Mouse (Mus musculus) WW6 (cell line): ENCODE results near the gene Agrn.

Experiments used
- DNase-seq: peaks from one replicate; pipeline ENCODE4 v3.0.0-alpha.2; 2013; ENCODE audit warnings: low read depth, low spot score

Gene Agrn

GRCm38 (mm10) chr4:156197131-156197828 is at the start of gene Agrn:
TSS of gene Agrn (minus strand) at chr4:156197488.
- DNase-seq: no peak

- no peak for DNase-seq
Observed at GRCm38 (mm10) chr4:156236651-156237447, 39.6 kb upstream of the Agrn start.

- peak; percentile 81 for DNase-seq
Observed at GRCm38 (mm10) chr4:156235808-156236533, 38.7 kb upstream of the Agrn start, which contains the start of gene Noc2l. TSS of gene Noc2l (plus strand) at chr4:156236010.

- DNase-seq: no peak
Observed at GRCm38 (mm10) chr4:156235360-156235770, 38.1 kb upstream of the Agrn start.

DNA sequence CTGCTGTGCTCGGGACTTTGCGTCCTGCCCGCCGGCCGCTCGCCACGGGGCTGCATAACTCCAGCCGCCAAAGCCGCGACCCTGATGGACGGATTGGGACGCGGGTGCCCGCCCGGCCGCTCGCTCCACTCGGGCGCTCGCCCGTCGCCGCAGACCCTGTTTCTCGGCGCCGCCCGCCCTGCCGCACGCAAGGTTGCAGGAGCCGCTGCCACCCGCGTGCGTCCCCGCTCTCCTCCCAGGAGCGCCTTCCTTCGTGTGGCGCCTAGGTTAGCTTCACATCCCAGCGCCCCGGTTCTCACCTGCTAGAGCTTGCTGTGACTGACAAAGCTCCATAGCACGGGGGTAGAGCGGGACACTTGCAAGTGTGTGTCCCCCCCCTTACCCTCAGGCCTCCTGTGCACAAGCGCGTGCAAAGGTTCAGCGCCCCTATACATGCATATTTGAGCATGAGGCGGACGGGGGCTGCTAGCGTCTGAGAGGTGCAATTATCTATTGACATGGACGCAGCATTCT is 37.5 kb upstream of the Agrn start, which contains the start of gene Plekhn1:
Plekhn1 (minus strand) TSS at position 157 of the 513 bp plus-strand sequence.
- DNase-seq: peak; percentile 55

DNA sequence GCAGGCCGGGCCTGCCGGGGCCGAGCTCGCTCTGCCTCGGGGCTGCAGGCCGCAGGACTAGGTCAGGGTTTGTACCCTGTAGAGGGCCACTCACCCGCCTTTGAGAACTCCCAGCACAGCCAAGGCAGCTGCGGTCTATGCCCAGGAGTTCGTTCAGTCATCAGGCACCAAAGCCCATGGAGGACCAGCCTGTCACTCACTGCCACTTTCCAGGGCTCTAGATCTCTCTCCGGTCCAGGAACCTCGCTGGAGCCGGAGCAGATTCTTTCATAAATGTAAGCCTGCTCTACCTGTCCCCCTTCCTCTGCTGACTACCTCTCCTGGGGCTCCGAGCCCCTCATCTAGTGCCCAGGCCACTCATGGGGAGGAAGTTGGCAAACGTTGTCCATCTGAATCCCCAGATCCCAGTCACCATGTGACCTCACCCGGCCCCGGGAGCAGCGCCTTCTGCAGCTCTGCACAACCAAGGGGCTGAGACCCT is 36.8 kb upstream of the Agrn start:
- DNase-seq: no peak

GRCm38 (mm10) chr4:156228393-156229024 is 31.2 kb upstream of the Agrn start:
- peak; percentile 40 for DNase-seq

GRCm38 (mm10) chr4:156227752-156228392 is 30.6 kb upstream of the Agrn start:
- no peak for DNase-seq

DNA sequence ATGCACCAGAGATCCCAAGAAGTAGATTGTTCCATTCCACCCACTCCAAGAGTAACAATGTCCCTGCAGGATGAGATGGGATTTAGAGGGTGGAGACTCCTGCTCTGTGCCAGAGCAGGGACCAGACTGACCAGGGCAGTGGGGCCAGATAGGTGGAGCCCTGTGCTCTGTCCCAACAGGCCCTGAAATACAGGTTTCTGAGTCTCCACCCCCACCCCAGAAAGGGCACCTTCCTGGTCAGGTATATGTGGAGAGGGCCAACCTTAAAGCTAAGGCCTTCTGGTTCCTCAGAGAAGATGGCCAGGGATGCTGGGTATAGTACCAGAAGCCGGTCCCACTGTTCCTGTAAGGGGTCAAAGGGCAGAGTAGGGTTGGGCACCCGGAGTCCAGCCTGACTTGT is 27.0 kb upstream of the Agrn start:
- DNase-seq: no peak

DNA sequence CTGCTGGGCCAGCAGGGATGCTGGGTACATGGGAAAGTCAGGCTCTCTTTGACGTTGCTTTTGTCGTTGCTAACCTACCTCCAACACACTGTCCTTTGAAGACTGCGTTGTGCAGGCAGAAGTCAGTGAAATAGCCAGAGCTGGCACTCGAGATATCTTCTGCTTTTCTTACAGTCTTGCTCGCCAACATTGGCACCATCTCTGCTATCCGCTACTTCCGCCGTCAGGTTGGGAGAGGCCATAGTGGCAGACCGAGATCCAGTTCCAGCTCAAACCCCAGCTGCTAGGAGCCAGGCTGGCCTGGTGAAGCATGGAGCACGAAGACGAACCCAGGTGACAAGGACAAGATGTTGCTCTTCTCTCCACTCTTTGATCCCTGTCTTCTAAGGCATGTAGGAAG is 22.6 kb upstream of the Agrn start:
- DNase-seq: no peak

DNA sequence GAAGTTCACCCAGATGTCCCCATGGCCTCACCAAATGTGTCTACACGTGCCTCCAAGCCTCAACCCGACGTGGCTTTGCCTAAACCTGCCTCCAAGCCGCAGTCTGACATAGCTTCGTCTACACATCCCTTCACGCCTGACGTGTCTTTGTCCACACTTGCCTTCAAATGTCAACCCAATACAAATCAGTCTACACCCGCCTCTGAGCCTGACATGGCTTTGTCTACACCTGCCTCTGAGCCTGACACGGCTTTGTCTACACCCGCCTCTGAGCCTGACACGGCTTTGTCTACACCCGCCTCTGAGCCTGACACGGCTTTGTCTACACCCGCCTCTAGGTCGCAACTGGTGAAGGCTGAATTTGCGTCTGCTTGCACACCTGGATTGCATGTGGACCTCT is 20.6 kb upstream of the Agrn start:
- DNase-seq: no peak

- DNase-seq: no peak
Observed at GRCm38 (mm10) chr4:156217022-156217669, 19.9 kb upstream of the Agrn start.

DNA sequence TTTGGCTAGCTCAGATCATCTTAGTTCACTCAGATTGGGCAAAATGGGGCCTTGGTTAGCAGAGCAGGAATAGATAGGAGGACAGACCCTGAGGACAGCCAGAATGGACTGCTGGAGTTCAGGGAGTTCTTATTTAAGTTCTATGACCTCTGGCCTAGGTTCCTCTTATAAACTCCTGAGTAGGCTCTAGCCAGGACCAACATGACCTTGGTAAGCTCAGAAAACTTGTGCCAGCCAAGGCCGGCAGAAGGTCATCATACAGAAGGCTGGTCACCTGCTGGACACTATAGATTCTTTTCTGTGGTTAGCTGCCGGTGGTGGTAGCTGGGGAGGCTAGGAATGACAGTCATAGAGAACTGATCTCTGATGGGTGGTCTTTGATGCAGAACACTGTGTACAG is 18.9 kb upstream of the Agrn start:
- DNase-seq: no peak

DNA sequence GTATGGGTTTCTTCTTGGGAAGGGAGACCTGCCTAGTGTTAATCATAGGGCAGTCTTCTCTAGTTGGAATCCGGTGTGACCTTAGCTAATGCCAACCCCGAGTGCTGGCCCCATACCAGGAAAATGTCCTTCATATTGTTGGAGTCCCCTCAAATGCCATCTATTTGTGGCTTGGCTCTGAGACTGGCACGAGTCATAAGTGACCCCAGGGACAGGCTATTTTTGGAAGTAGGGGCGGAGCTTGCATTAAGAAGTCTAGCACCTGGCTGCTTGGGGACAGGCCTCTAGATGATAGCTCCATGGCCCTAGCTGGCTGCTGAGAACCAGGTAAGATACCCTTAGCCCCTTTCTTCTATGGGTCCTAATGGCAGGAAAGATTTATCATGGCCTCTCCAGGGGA is 18.4 kb upstream of the Agrn start, which contains the start of gene Perm1:
Perm1 (plus strand) TSS at position 220 of the 400 bp plus-strand sequence.
- DNase-seq: no peak

DNA sequence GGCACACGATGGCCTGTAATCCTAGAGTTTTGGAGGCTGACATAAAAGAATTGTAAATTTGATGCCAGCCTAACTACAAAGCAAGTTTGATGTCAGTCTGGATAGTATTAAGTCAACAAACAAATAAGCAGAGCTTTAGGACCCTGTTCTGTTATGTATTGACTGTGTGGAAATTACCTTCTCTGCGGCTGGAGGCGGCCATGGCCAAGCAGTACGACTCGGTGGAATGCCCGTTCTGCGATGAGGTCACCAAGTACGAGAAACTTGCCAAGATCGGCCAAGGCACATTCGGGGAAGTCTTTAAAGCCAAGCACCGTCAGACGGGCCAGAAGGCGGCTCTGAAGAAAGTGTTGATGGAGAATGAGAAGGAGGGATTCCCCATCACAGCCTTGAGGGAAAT is 15.8 kb upstream of the Agrn start:
- DNase-seq: no peak

DNA sequence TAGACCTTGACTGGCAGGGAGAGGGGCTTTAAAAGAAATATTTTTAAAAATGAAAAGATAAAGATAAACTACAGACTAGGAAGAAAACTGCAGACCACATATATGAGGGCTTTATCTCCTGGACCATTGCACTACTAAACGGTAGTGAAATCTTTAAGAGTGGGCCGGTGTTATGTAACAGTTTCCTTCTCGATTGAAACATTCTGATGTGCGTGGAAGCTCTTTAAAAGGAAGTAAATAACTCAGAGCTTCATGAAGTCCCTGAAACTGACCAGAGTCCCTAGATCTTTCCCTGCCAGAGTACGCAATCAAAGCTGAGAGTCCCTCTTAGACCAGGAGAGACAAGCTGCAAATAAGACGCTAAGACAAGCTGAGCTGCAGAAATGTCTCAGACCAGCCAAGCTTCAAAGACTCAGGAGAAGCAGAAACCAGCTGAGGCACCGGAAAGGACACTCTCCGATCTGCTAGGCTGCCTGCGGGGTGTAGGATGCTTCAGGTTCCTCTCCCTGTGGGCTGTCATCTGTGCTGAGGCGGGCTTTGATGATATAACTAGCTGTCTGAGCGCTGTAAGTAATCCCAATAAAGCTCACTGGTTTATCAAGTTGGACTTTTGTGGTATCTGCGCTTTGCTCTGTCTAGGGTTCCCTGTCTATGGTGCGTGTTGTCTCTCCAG is 12.8 kb upstream of the Agrn start:
- DNase-seq: no peak

DNA sequence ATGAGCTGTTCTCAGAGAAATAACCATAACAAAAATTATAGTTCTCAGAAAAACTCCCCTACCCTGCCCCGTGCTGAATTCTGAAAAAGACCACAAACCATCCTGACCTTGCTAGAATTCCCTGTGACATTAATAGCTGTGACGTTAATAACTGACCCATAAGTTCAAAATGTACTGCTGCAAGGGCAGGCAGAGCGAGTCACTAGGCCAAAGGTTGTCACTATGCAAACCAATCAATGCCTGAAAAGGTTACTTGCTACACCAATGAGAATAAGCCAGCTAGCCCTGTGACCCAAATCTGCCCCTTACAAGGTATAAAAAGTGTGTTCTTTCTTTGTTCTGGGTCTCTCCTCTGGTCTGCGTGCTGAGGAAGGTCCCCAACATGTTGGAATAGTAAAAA is 11.6 kb upstream of the Agrn start:
- DNase-seq: no peak

- DNase-seq: no peak
Observed at GRCm38 (mm10) chr4:156203413-156204131, 6.3 kb upstream of the Agrn start.

DNA sequence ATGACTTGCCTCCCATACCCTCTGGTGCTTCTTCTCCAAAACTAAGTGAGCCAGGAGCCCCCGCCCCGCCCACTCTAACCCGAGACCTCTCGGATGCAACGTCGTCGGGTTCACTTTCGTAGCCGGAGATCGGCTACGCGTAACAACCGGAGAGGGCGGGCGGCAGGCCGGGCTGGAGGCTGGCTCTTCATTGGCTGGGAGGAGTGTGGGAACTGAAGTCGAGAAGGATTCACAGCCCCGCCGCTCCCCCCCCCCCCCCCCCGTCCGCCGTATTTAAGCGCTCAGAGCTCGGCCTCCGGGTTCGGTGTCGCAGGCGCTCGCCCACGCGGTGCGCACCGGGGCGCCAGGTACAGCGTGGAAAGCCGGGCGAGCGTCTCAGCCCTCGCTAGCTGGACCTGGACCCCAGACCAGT is 5.7 kb upstream of the Agrn start, which contains the start of gene AW011738:
AW011738 (plus strand) TSS at position 304 of the 412 bp plus-strand sequence.
- no peak for DNase-seq
